In genomic region chr12:118189535-118189934, GRCm38 (mm10) we compare ENCODE assay signal across 20 mouse cellular contexts. TPM values are rescaled to one million over a fixed set of nuclear protein-coding genes. Genes with fewer than 3 reads are reported as not detected.
DNase-seq lines count a peak whose midpoint lies in the region; ATAC-seq and TF ChIP-seq lines count a peak whose summit lies in the region.
"Had no signal": no experiment of that assay in that cellular context is flagged by ENCODE, and none has a peak within 500 bp of the region (broad histone marks: within the 10 kb centered on the region; RNA-seq: fewer than 3 reads in every experiment).

No protein-coding gene starts in this region.

- H3K36me3 ChIP-seq in CH12.LX (replicated peaks in 1 of 2; ENCODE audit: control insufficient read depth in 1 of 2, insufficient read depth in 1 of 2, low read length in 1 of 2): no peaks in the 10 kb centered on the region
- H3K36me3 ChIP-seq in liver, embryonic 15.5 days (replicated peaks): no peaks in the 10 kb centered on the region
- no peaks in the 10 kb centered on the region for H3K36me3 ChIP-seq in kidney, embryonic 14.5 days (ENCODE audit: control insufficient read depth, insufficient read depth, low read length)
- H3K36me3 ChIP-seq in hindbrain, embryonic 11.5 days (ENCODE audit: control insufficient read depth, insufficient read depth, low read length): no peaks in the 10 kb centered on the region
- H3K36me3 ChIP-seq: embryonic facial prominence, embryonic 15.5 days; kidney, embryonic 15.5 days; stomach, embryonic 15.5 days had no signal

- 49% methylated on average over 3 of the region's 3 CpGs for WGBS in liver, embryonic 15.5 days (ENCODE audit: insufficient replicate concordance)
- 81% methylated on average over 3 of the region's 3 CpGs for WGBS in kidney, embryonic 14.5 days
- WGBS in hindbrain, embryonic 11.5 days: 61% methylated on average over 3 of the region's 3 CpGs

- no peak for TF ChIP-seq CTCF in CH12.LX (conservative IDR thresholded peaks at IDR 0.05 in 1 of 2, IDR thresholded peaks at IDR 0.05 in 1 of 2; ENCODE audit: low read depth in 2 of 2, low read length in 2 of 2)

- no peaks in the 10 kb centered on the region for H3K9me3 ChIP-seq in CH12.LX (replicated peaks; ENCODE audit: low read length)
- H3K9me3 ChIP-seq in liver, embryonic 15.5 days (replicated peaks): no peaks in the 10 kb centered on the region
- H3K9me3 ChIP-seq in kidney, embryonic 14.5 days (ENCODE audit: control insufficient read depth, low read length): no peaks in the 10 kb centered on the region
- H3K9me3 ChIP-seq in hindbrain, embryonic 11.5 days (ENCODE audit: control insufficient read depth, low read length): no peaks in the 10 kb centered on the region
- H3K9me3 ChIP-seq: embryonic facial prominence, embryonic 15.5 days; kidney, embryonic 15.5 days; stomach, embryonic 15.5 days had no signal

- H3K27me3 ChIP-seq in CH12.LX (replicated peaks): no peaks in the 10 kb centered on the region
- no peaks in the 10 kb centered on the region for H3K27me3 ChIP-seq in liver, embryonic 15.5 days
- peaks cover 4% of the 10 kb centered on the region for H3K27me3 ChIP-seq in kidney, embryonic 14.5 days (ENCODE audit: control insufficient read depth, insufficient read depth, low read length)
- peaks cover 2% of the 10 kb centered on the region; the same call in 1 of the 2 replicates for H3K27me3 ChIP-seq in hindbrain, embryonic 11.5 days (ENCODE audit: control insufficient read depth, insufficient read depth, low read length)
- H3K27me3 ChIP-seq: embryonic facial prominence, embryonic 15.5 days; stomach, embryonic 15.5 days had no signal

- dilution Hi-C loops in CH12.LX (cut with MboI; ENCODE audit: extremely low pct_ligation_motif_present, extremely low pct_unique_long_range_greater_than_20kb, low sequenced_read_pairs): no loop called here

- no peak overlapping the region for H3K4me2 ChIP-seq in CH12.LX (ENCODE audit: insufficient read depth, low read depth, poor library complexity, severe bottlenecking)
- no peak overlapping the region for H3K4me2 ChIP-seq in liver, embryonic 15.5 days
- H3K4me2 ChIP-seq in kidney, embryonic 14.5 days (replicated peaks; ENCODE audit: low read depth, low read length): no peak overlapping the region
- H3K4me2 ChIP-seq in hindbrain, embryonic 11.5 days (replicated peaks; ENCODE audit: low read depth, low read length): no peak overlapping the region
- H3K4me2 ChIP-seq: embryonic facial prominence, embryonic 15.5 days; heart, embryonic 11.5 days; hindbrain, embryonic 14.5 days; kidney, embryonic 15.5 days; stomach, embryonic 15.5 days had no signal

- H3K4me3 ChIP-seq in CH12.LX (replicated peaks in 1 of 3; ENCODE audit: low read depth in 2 of 3, low read length in 2 of 3, poor library complexity in 1 of 3): no peak overlapping the region
- H3K4me3 ChIP-seq in liver, embryonic 15.5 days (replicated peaks): no peak overlapping the region
- no peak overlapping the region for H3K4me3 ChIP-seq in kidney, embryonic 14.5 days (ENCODE audit: low read length)
- H3K4me3 ChIP-seq in hindbrain, embryonic 11.5 days (ENCODE audit: low read depth, low read length): no peak overlapping the region
- H3K4me3 ChIP-seq: embryonic facial prominence, embryonic 15.5 days; kidney, embryonic 15.5 days; stomach, embryonic 15.5 days had no signal

- no peaks in the 10 kb centered on the region for H3K79me2 ChIP-seq in CH12.LX (replicated peaks; ENCODE audit: control insufficient read depth, extremely low read depth, insufficient read depth, poor library complexity, severe bottlenecking)

- H3K9ac ChIP-seq in CH12.LX (ENCODE audit: insufficient read depth, low read depth): no peak overlapping the region
- no peak overlapping the region for H3K9ac ChIP-seq in liver, embryonic 15.5 days
- H3K9ac ChIP-seq in kidney, embryonic 14.5 days (ENCODE audit: low read depth, low read length): no peak overlapping the region
- H3K9ac ChIP-seq in hindbrain, embryonic 11.5 days (ENCODE audit: low read depth, low read length): no peak overlapping the region
- H3K9ac ChIP-seq: embryonic facial prominence, embryonic 15.5 days; hindbrain, embryonic 14.5 days; kidney, embryonic 15.5 days; stomach, embryonic 15.5 days had no signal

- DNase-seq in embryo, embryonic 10.5 days (ENCODE audit: low spot score): peak; percentile 41
- no peak for DNase-seq in embryo, embryonic 9.5 days (ENCODE audit: extremely low spot score)
- DNase-seq in CH12.LX (ENCODE audit: extremely low read depth): peak; percentile 3
- DNase-seq in c-Kit-negative CD71-positive TER-119-positive erythroid progenitor cells, embryonic 14.5 days (ENCODE audit: low read depth, low spot score): peak; percentile 33
- no peak for DNase-seq in right cerebral cortex, adult 18-20 months
- DNase-seq in hindbrain, embryonic 11.5 days (ENCODE audit: low spot score): no peak
- DNase-seq: B cell, adult 2 months; cerebellum, adult 9-10 months; heart, postnatal 10 days; layer of hippocampus, postnatal 36 days; left cerebral cortex, postnatal 4 days; lung, adult 18-20 months; lung, postnatal 14 days had no signal

- TF ChIP-seq RAD21 in CH12.LX (IDR thresholded peaks at IDR 0.05; ENCODE audit: low read depth, low read length): no peak

- ATAC-seq in liver, embryonic 15.5 days (ENCODE audit: insufficient read depth): peak; percentile 49
- ATAC-seq in kidney, embryonic 14.5 days (ENCODE audit: low FRiP score, low TSS enrichment): no peak
- no peak for ATAC-seq in hindbrain, embryonic 11.5 days (ENCODE audit: low FRiP score)

- no peak for TF ChIP-seq EP300 in CH12.LX (IDR thresholded peaks at IDR 0.05; ENCODE audit: low read length)

- H3K4me1 ChIP-seq in CH12.LX (ENCODE audit: control insufficient read depth in 1 of 2, insufficient read depth in 2 of 2): no peaks in the 10 kb centered on the region
- H3K4me1 ChIP-seq in liver, embryonic 15.5 days (replicated peaks): 0 out of 2 replicates have a peak, but pooled peaks cover 13% of the 10 kb centered on the region
- H3K4me1 ChIP-seq in kidney, embryonic 14.5 days (ENCODE audit: control insufficient read depth, insufficient read depth, low read length): peaks cover 6% of the 10 kb centered on the region; the same call in 1 of the 2 replicates
- no peaks in the 10 kb centered on the region for H3K4me1 ChIP-seq in hindbrain, embryonic 11.5 days (replicated peaks; ENCODE audit: control insufficient read depth, insufficient read depth, low read length)
- H3K4me1 ChIP-seq: embryonic facial prominence, embryonic 15.5 days had no signal

- in situ Hi-C loops in CH12.LX (cut with MboI; ENCODE audit: low pct_ligation_motif_present, low pct_unique_long_range_greater_than_20kb, low sequenced_read_pairs): no loop called here

- no peak overlapping the region for H3K27ac ChIP-seq in CH12.LX (ENCODE audit: insufficient read depth, low read depth)
- no peak overlapping the region for H3K27ac ChIP-seq in liver, embryonic 15.5 days (replicated peaks)
- no peak overlapping the region for H3K27ac ChIP-seq in kidney, embryonic 14.5 days (ENCODE audit: low read depth, low read length)
- no peak overlapping the region for H3K27ac ChIP-seq in hindbrain, embryonic 11.5 days (ENCODE audit: low read depth, low read length)
- H3K27ac ChIP-seq: embryonic facial prominence, embryonic 15.5 days; hindbrain, embryonic 14.5 days; kidney, embryonic 15.5 days; stomach, embryonic 15.5 days had no signal

- TF ChIP-seq POLR2A in CH12.LX (IDR thresholded peaks at IDR 0.05; ENCODE audit: low read depth, low read length): no peak

TF ChIP-seq in CH12.LX, 34 proteins besides CTCF, POLR2A, EP300 and RAD21:
- TF ChIP-seq MAFK (IDR thresholded peaks at IDR 0.05; ENCODE audit: insufficient replicate concordance, low read length) (0 out of 2 replicates have a peak, but pooled peaks have one; percentile 56), GABPA (IDR thresholded peaks at IDR 0.05; ENCODE audit: insufficient replicate concordance, low read depth, low read length) (no peak), BHLHE40 (IDR thresholded peaks at IDR 0.05; ENCODE audit: low read depth, low read length) (no peak)

RNA-seq across cellular contexts. Expression of gene Dnah11, which starts 9.3 kb away (rescaled TPM):
- total RNA-seq in CH12.LX (2012; rRNA removed) (0.85 and 0.97 TPM in 2 replicates), CH12.LX (2014; rRNA removed) (0.84 and 1.2 TPM in 2 replicates)
- 2.0 and 2.5 TPM in 2 replicates for polyA plus RNA-seq in CH12.LX (2012; ENCODE audit: insufficient read length, low read depth)
- polyA plus RNA-seq in liver, embryonic 15.5 days (2015; fragmentation: Nextera tagmentation; extraction: Ambion mirVana): 0.03 and 0.13 TPM in 2 replicates
- polyA plus RNA-seq in kidney, embryonic 14.5 days (2014; fragmentation: Nextera tagmentation; extraction: Ambion mirVana): 0.24 and 0.30 TPM in 2 replicates
- 0.43 and 0.46 TPM in 2 replicates for polyA plus RNA-seq in hindbrain, embryonic 11.5 days (2014; fragmentation: Nextera tagmentation; extraction: Ambion mirVana)
- total RNA-seq: heart, postnatal 10 days had no signal

Comparison
In these comparisons a context has a peak if more than half of its experiments do, and no peak if none do; other contexts are left out.
1. DNase-seq: peak in embryo, embryonic 10.5 days (single experiment), CH12.LX (single experiment) and c-Kit-negative CD71-positive TER-119-positive erythroid progenitor cells, embryonic 14.5 days (single experiment); none in embryo, embryonic 9.5 days (single experiment), right cerebral cortex, adult 18-20 months (single experiment) and hindbrain, embryonic 11.5 days (single experiment).